Mouse (Mus musculus) bone marrow, adult 2 months (tissue): ENCODE measurements around the gene Pds5b.

Experiments
- CTCF ChIP-seq: fragments of 200-500 bp; IDR thresholded peaks from 2 replicates; pipeline ENCODE4 v1.5.1; 2011; ENCODE audit warnings: low read length, control low read depth; ENCODE audit not compliant: control insufficient read depth, insufficient read depth
- POLR2A ChIP-seq: fragments of 200-500 bp; IDR thresholded peaks from 2 replicates; pipeline ENCODE4 v1.6.1; 2011; ENCODE audit warnings: low read depth, mild to moderate bottlenecking, control low read depth, low read length, borderline replicate concordance; ENCODE audit not compliant: control insufficient read depth

DNA sequence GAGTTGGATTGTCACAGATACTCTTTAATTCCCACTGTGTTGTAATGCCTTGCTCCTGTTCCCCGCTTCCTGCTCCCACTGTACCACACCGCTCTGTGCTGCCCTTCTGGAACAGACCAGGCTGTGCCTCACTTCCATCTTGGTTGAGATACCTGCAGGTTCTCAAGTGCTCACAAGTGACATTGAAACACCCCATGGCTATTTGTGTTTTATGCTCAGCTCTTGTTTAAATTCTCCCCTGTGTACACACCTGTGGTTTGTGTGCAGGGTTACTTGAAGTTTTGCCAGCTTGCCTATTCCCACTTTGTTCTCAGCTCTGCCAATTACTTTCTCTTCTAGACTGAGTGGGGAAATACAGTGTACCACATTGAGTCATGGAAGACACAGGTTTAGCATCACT, 115.5 kb downstream of the Pds5b start:
- TF ChIP-seq POLR2A (no peak), CTCF (no peak)
